Mouse (Mus musculus) heart, embryonic 10.5 days (tissue): ENCODE data around the gene Mbtps1. TPM values are rescaled to one million over a fixed set of nuclear protein-coding genes. Genes with fewer than 3 reads are reported as not detected.

ENCODE experiments used
- DNase-seq: peaks from one replicate; pipeline ENCODE4 v3.0.0-alpha.2; 2017; ENCODE audit warnings: low spot score
- H3K27ac ChIP-seq: fragments of 300-500 bp; sonication (generic); 2 replicates; pipeline ENCODE4 v1.5.1; 2016; ENCODE audit warnings: mild to moderate bottlenecking
- H3K27me3 ChIP-seq: fragments of 300-500 bp; sonication (generic); 2 replicates; pipeline ENCODE4 v1.6.1; 2016; ENCODE audit warnings: mild to moderate bottlenecking; ENCODE audit not compliant: poor library complexity, insufficient read depth, severe bottlenecking
- H3K36me3 ChIP-seq: fragments of 300-500 bp; sonication (generic); 2 replicates; pipeline ENCODE4 v1.6.1; 2016; ENCODE audit warnings: mild to moderate bottlenecking, moderate library complexity
- H3K4me1 ChIP-seq: fragments of 300-500 bp; sonication (generic); 2 replicates; pipeline ENCODE4 v1.6.1; 2016; ENCODE audit warnings: mild to moderate bottlenecking
- H3K4me3 ChIP-seq: fragments of 300-500 bp; sonication (generic); 2 replicates; pipeline ENCODE4 v1.5.1; 2016; ENCODE audit warnings: mild to moderate bottlenecking, moderate library complexity
- H3K9me3 ChIP-seq: fragments of 300-500 bp; sonication (generic); 2 replicates; pipeline ENCODE4 v1.6.1; 2016; ENCODE audit warnings: mild to moderate bottlenecking, moderate library complexity
- WGBS: fragments of 180-500 bp; shearing (Covaris S2); methylation state at CpG from one replicate; pipeline ENCODE4 v1.1.7; 2016; 5-methylcytosine and 5-hydroxymethylcytosine counted together
- polyA plus RNA-seq: library from polyadenylated mRNA; unstranded; fragments of >200 nt; fragmentation: Nextera tagmentation; extraction: Ambion mirVana; gene quantifications from 2 replicates; pipeline ENCODE4 v1.2.1, GENCODE M21; 2016

Mbtps1 gene
- polyA plus RNA-seq, 1 experiment from 2014 or later: 86.9 TPM

GRCm38 (mm10) chr8:119514940-119515339 is 43.6 kb downstream of the Mbtps1 start:
- no peak for DNase-seq
- Histone ChIP-seq H3K4me1 (peaks cover 6% of the 10 kb centered on the region; the same call in 1 of the 2 replicates), H3K27ac (no peak overlapping the region), H3K27me3 (no peaks in the 10 kb centered on the region), H3K36me3 (peaks cover 100% of the 10 kb centered on the region), H3K9me3 (no peaks in the 10 kb centered on the region), H3K4me3 (no peak overlapping the region)
- 83% methylated on average over 3 of the region's 3 CpGs for WGBS

- Histone ChIP-seq H3K4me1 (0 out of 2 replicates have a peak, but pooled peaks cover 4% of the 10 kb centered on the region), H3K27me3 (no peaks in the 10 kb centered on the region), H3K4me3 (no peak overlapping the region), H3K9me3 (no peaks in the 10 kb centered on the region), H3K36me3 (peaks cover 100% of the 10 kb centered on the region), H3K27ac (no peak overlapping the region)
- no peak for DNase-seq
- WGBS: 83% methylated on average over 4 of the region's 4 CpGs
Observed at GRCm38 (mm10) chr8:119513405-119513804, 45.1 kb downstream of the Mbtps1 start.

- DNase-seq: no peak
- no peaks in the 10 kb centered on the region for H3K27me3 ChIP-seq
- H3K4me3 ChIP-seq: no peak overlapping the region
- WGBS: 75% methylated on average over 7 of the region's 7 CpGs
- no peaks in the 10 kb centered on the region for H3K9me3 ChIP-seq
- H3K36me3 ChIP-seq: peaks cover 98% of the 10 kb centered on the region
- H3K4me1 ChIP-seq: 0 out of 2 replicates have a peak, but pooled peaks cover 4% of the 10 kb centered on the region
- no peak overlapping the region for H3K27ac ChIP-seq
Observed at GRCm38 (mm10) chr8:119511722-119512121, 46.8 kb downstream of the Mbtps1 start.

GRCm38 (mm10) chr8:119510471-119510870 is 48.1 kb downstream of the Mbtps1 start:
- Histone ChIP-seq H3K4me1 (peaks cover 12% of the 10 kb centered on the region), H3K27ac (no peak overlapping the region), H3K9me3 (no peaks in the 10 kb centered on the region), H3K4me3 (no peak overlapping the region), H3K27me3 (no peaks in the 10 kb centered on the region), H3K36me3 (peaks cover 98% of the 10 kb centered on the region)
- WGBS: 91% methylated on average over 9 of the region's 9 CpGs
- DNase-seq: no peak

- Histone ChIP-seq H3K4me1 (peaks cover 47% of the 10 kb centered on the region), H3K36me3 (peaks cover 54% of the 10 kb centered on the region), H3K9me3 (no peaks in the 10 kb centered on the region), H3K27me3 (peaks cover 28% of the 10 kb centered on the region), H3K27ac (no peak overlapping the region; the same call in 1 of the 2 replicates), H3K4me3 (no peak overlapping the region)
- WGBS: 68% methylated on average over 8 of the region's 8 CpGs
- no peak for DNase-seq
Observed at GRCm38 (mm10) chr8:119506106-119506505, 52.4 kb downstream of the Mbtps1 start.

GRCm38 (mm10) chr8:119505488-119505887 is 53.0 kb downstream of the Mbtps1 start:
- WGBS: 30% methylated on average over 9 of the region's 9 CpGs
- DNase-seq: no peak
- peaks cover 52% of the 10 kb centered on the region for H3K4me1 ChIP-seq

GRCm38 (mm10) chr8:119503191-119503767 is 55.3 kb downstream of the Mbtps1 start:
- Histone ChIP-seq H3K27ac (no peak overlapping the region), H3K27me3 (peaks cover 49% of the 10 kb centered on the region), H3K4me1 (peaks cover 57% of the 10 kb centered on the region), H3K9me3 (no peaks in the 10 kb centered on the region), H3K36me3 (peaks cover 26% of the 10 kb centered on the region), H3K4me3 (no peak overlapping the region)
- WGBS: 38% methylated on average over 10 of the region's 10 CpGs
- no peak for DNase-seq

More at GRCm38 (mm10) chr8:119505488-119505887, 53.0 kb downstream of the Mbtps1 start:
- no peaks in the 10 kb centered on the region for H3K9me3 ChIP-seq
- no peak overlapping the region for H3K4me3 ChIP-seq
- peaks cover 34% of the 10 kb centered on the region for H3K27me3 ChIP-seq
- H3K36me3 ChIP-seq: peaks cover 48% of the 10 kb centered on the region
- peak overlapping the region; percentile 29; the same call in 1 of the 2 replicates for H3K27ac ChIP-seq

GRCm38 (mm10) chr8:119502111-119502510 is 56.4 kb downstream of the Mbtps1 start:
- H3K27me3 ChIP-seq: peaks cover 54% of the 10 kb centered on the region
- no peak overlapping the region for H3K4me3 ChIP-seq
- H3K9me3 ChIP-seq: no peaks in the 10 kb centered on the region
- no peak for DNase-seq
- H3K36me3 ChIP-seq: peaks cover 14% of the 10 kb centered on the region
- peaks cover 57% of the 10 kb centered on the region for H3K4me1 ChIP-seq
- WGBS: 36% methylated on average over 4 of the region's 4 CpGs
- H3K27ac ChIP-seq: no peak overlapping the region

GRCm38 (mm10) chr8:119501598-119501997 is 56.9 kb downstream of the Mbtps1 start, which contains the start of gene Slc38a8:
Slc38a8 (minus strand) TSS chr8:119501698.
- peaks cover 57% of the 10 kb centered on the region for H3K4me1 ChIP-seq
- no peak for DNase-seq
- 38% methylated on average over 5 of the region's 5 CpGs for WGBS

GRCm38 (mm10) chr8:119499836-119500235 is 58.7 kb downstream of the Mbtps1 start:
- H3K9me3 ChIP-seq: no peaks in the 10 kb centered on the region
- 83% methylated on average over 2 of the region's 2 CpGs for WGBS
- H3K27ac ChIP-seq: no peak overlapping the region
- H3K4me3 ChIP-seq: no peak overlapping the region
- DNase-seq: no peak
- H3K4me1 ChIP-seq: peaks cover 42% of the 10 kb centered on the region
- peaks cover 64% of the 10 kb centered on the region for H3K27me3 ChIP-seq
- no peaks in the 10 kb centered on the region for H3K36me3 ChIP-seq

More at GRCm38 (mm10) chr8:119501598-119501997, 56.9 kb downstream of the Mbtps1 start, which contains the start of gene Slc38a8:
- Histone ChIP-seq H3K36me3 (peaks cover 11% of the 10 kb centered on the region), H3K27me3 (peaks cover 58% of the 10 kb centered on the region), H3K9me3 (no peaks in the 10 kb centered on the region), H3K4me3 (no peak within 1 kb of the TSS), H3K27ac (no peak within 1 kb of the TSS)

- H3K27me3 ChIP-seq: peaks cover 62% of the 10 kb centered on the region
- WGBS: 22% methylated on average over 6 of the region's 6 CpGs
- DNase-seq: no peak
- no peaks in the 10 kb centered on the region for H3K9me3 ChIP-seq
- H3K36me3 ChIP-seq: no peaks in the 10 kb centered on the region
- H3K27ac ChIP-seq: no peak overlapping the region
- no peak overlapping the region for H3K4me3 ChIP-seq
- H3K4me1 ChIP-seq: peaks cover 23% of the 10 kb centered on the region
Observed at GRCm38 (mm10) chr8:119496848-119497247, 61.7 kb downstream of the Mbtps1 start.

- 69% methylated on average over 7 of the region's 7 CpGs for whole genome bisulfite sequencing
- Histone ChIP-seq H3K27ac (no peak overlapping the region), H3K4me3 (no peak overlapping the region)
Observed at GRCm38 (mm10) chr8:119487093-119487492, 71.4 kb downstream of the Mbtps1 start.

GRCm38 (mm10) chr8:119484145-119484896 is 74.2 kb downstream of the Mbtps1 start:
- 78% methylated on average over 11 of the region's 11 CpGs for WGBS
- Histone ChIP-seq H3K4me1 (peaks cover 14% of the 10 kb centered on the region; the same call in 1 of the 2 replicates), H3K27me3 (peaks cover 13% of the 10 kb centered on the region), H3K27ac (no peak overlapping the region), H3K36me3 (no peaks in the 10 kb centered on the region), H3K4me3 (no peak overlapping the region), H3K9me3 (no peaks in the 10 kb centered on the region)
- no peak for DNase-seq

More at GRCm38 (mm10) chr8:119487093-119487492, 71.4 kb downstream of the Mbtps1 start:
- no peak for DNase-seq
- H3K4me1 ChIP-seq: peaks cover 34% of the 10 kb centered on the region
- H3K27me3 ChIP-seq: peaks cover 8% of the 10 kb centered on the region
- no peaks in the 10 kb centered on the region for H3K36me3 ChIP-seq
- no peaks in the 10 kb centered on the region for H3K9me3 ChIP-seq
